Mouse (Mus musculus) myocyte (in vitro differentiated cells): ENCODE data around the gene Srrm4.

Experiments
- CEBPB ChIP-seq: IDR thresholded peaks from 2 replicates; pipeline ENCODE4 v1.6.1; 2011; ENCODE audit warnings: mild to moderate bottlenecking, moderate library complexity; ENCODE audit not compliant: poor library complexity, insufficient read depth, severe bottlenecking
- E2F4 ChIP-seq: IDR thresholded peaks from one replicate; pipeline ENCODE4 v1.6.1; 2011; ENCODE audit warnings: mild to moderate bottlenecking, control low read depth, moderate library complexity; ENCODE audit not compliant: insufficient read depth
- MAX ChIP-seq: IDR thresholded peaks from one replicate; pipeline ENCODE4 v1.6.1; 2011; ENCODE audit warnings: low read depth, mild to moderate bottlenecking, control low read depth
- MYOD1 ChIP-seq, 3 experiments: IDR thresholded peaks; one replicate each; pipeline ENCODE4 v1.6.1; 2011; ENCODE audit warnings: control low read depth in 2 of 3, low read depth in 2 of 3, mild to moderate bottlenecking in 2 of 3, moderate library complexity in 1 of 3; ENCODE audit not compliant: insufficient read length in 2 of 3, control insufficient read depth in 1 of 3
- MYOG ChIP-seq, 3 experiments: IDR thresholded peaks; one replicate each; pipeline ENCODE4 v1.6.1; 2011; ENCODE audit warnings: control low read depth in 2 of 3, low read depth in 2 of 3, mild to moderate bottlenecking in 2 of 3; ENCODE audit not compliant: insufficient read length in 2 of 3, control insufficient read depth in 1 of 3, insufficient read depth in 1 of 3
- POLR2A ChIP-seq: IDR thresholded peaks from one replicate; pipeline ENCODE4 v1.6.1; 2011; ENCODE audit warnings: low read depth, mild to moderate bottlenecking, control low read depth, moderate library complexity; ENCODE audit not compliant: insufficient read length
- POLR2AphosphoS2 ChIP-seq: IDR thresholded peaks from one replicate; pipeline ENCODE4 v1.6.1; 2011; ENCODE audit warnings: low read depth, control low read depth; ENCODE audit not compliant: insufficient read length
- REST ChIP-seq: IDR thresholded peaks from one replicate; pipeline ENCODE4 v1.6.1; 2011; ENCODE audit warnings: mild to moderate bottlenecking, control low read depth, moderate library complexity; ENCODE audit not compliant: insufficient read depth, insufficient read length
- SRF ChIP-seq: IDR thresholded peaks from one replicate; pipeline ENCODE4 v1.6.1; 2011; ENCODE audit warnings: low read depth; ENCODE audit not compliant: control insufficient read depth, insufficient read length
- TCF12 ChIP-seq: IDR thresholded peaks from one replicate; pipeline ENCODE4 v1.6.1; 2011; ENCODE audit warnings: mild to moderate bottlenecking, control low read depth; ENCODE audit not compliant: poor library complexity, insufficient read depth, severe bottlenecking
- TCF3 ChIP-seq: IDR thresholded peaks from one replicate; pipeline ENCODE4 v1.6.1; 2011; ENCODE audit warnings: low read depth, control low read depth; ENCODE audit not compliant: insufficient read length
- USF1 ChIP-seq: IDR thresholded peaks from one replicate; pipeline ENCODE4 v1.6.1; 2011; ENCODE audit warnings: low read depth, mild to moderate bottlenecking, control low read depth, moderate library complexity

- TF ChIP-seq USF1: no peak
- no peak for TF ChIP-seq E2F4
- no peak for TF ChIP-seq POLR2A
- no peak for TF ChIP-seq MAX
- TF ChIP-seq CEBPB: no peak
- no peak for TF ChIP-seq TCF12
- TF ChIP-seq POLR2AphosphoS2: no peak
- TF ChIP-seq MYOG (IDR thresholded peaks at IDR 0.05; ENCODE audit: control insufficient read depth in 1 of 3, insufficient read depth in 1 of 3, insufficient read length in 2 of 3, low read depth in 2 of 3): no peak
- no peak for TF ChIP-seq TCF3
- TF ChIP-seq REST: no peak
- no peak for TF ChIP-seq MYOD1 (IDR thresholded peaks at IDR 0.05; ENCODE audit: control insufficient read depth in 1 of 3, insufficient read length in 2 of 3, low read depth in 2 of 3)
- no peak for TF ChIP-seq SRF
Measured at GRCm38 (mm10) chr5:116392603-116393002, 199.0 kb downstream of the Srrm4 start.
